ENCODE assay signal across 8 mouse cellular contexts in the genomic region with DNA sequence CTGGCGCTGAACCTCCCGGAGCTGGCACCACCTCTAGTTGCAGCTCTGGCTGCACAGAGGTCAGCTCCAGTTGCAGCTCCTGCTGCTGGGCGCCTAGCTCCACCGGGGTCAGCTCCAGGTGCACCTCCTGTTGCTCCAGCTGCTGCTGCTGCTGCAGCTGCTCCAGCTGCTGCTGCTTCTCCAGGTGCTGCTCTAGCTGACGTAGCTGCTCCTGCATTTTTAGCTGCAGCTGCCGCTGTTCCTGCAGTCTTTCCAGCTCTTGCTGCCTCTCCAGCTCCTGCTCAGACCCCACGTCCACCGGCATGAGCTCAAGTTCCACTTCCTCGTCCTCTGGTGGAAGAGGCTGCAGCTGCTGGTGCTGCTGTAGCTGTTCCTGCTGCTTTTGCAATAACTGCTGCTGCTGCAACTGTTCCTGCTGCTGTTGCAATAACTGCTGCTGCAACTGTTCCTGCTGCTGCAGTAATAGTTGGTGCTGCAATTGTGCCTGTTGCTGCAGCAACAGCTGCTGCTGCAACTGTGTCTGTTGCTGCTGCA. TPM values are rescaled to one million over a fixed set of nuclear protein-coding genes. Genes with fewer than 3 reads are reported as not detected.
DNase-seq lines count a peak whose midpoint lies in the region; ATAC-seq and TF ChIP-seq lines count a peak whose summit lies in the region.
"Had no signal": no experiment of that assay in that cellular context is flagged by ENCODE, and none has a peak within 500 bp of the region (broad histone marks: within the 10 kb centered on the region; RNA-seq: fewer than 3 reads in every experiment).

No protein-coding gene starts in this region.

- no peak for TF ChIP-seq CTCF in liver, embryonic 14.5 days (IDR thresholded peaks at IDR 0.05; ENCODE audit: low read depth)

- peak overlapping the region; percentile 7; the same call in 1 of the 2 replicates for H3K9ac ChIP-seq in lung, embryonic 16.5 days (ENCODE audit: low read length)
- H3K9ac ChIP-seq in liver, embryonic 14.5 days (replicated peaks) = no peak overlapping the region
- H3K9ac ChIP-seq in stomach, embryonic 16.5 days (ENCODE audit: low read length) = peak overlapping the region; percentile 35; the same call in 1 of the 2 replicates

- WGBS in lung, embryonic 16.5 days = 6% methylated on average over 9 of the region's 9 CpGs
- WGBS in liver, embryonic 14.5 days (ENCODE audit: insufficient replicate concordance) = 11% methylated on average over 9 of the region's 9 CpGs
- 15% methylated on average over 9 of the region's 9 CpGs for WGBS in stomach, embryonic 16.5 days

- H3K27ac ChIP-seq in lung, embryonic 16.5 days (ENCODE audit: low read length) = no peak overlapping the region
- no peak overlapping the region for H3K27ac ChIP-seq in liver, embryonic 14.5 days
- H3K27ac ChIP-seq in stomach, embryonic 16.5 days (ENCODE audit: low read length) = no peak overlapping the region

- H3K4me1 ChIP-seq in lung, embryonic 16.5 days (replicated peaks; ENCODE audit: control insufficient read depth, insufficient read depth, low read length) = peaks cover 12% of the 10 kb centered on the region
- H3K4me1 ChIP-seq in liver, embryonic 14.5 days (replicated peaks; ENCODE audit: control insufficient read depth in 2 of 2, insufficient read depth in 2 of 2, low read length in 1 of 2) = no peaks in the 10 kb centered on the region
- peaks cover 9% of the 10 kb centered on the region for H3K4me1 ChIP-seq in stomach, embryonic 16.5 days (ENCODE audit: control insufficient read depth, insufficient read depth, low read length)

- peaks cover 65% of the 10 kb centered on the region for H3K27me3 ChIP-seq in lung, embryonic 16.5 days (ENCODE audit: control insufficient read depth, insufficient read depth, low read depth, low read length)
- H3K27me3 ChIP-seq in liver, embryonic 14.5 days (ENCODE audit: control insufficient read depth, insufficient read depth, low read length) = peaks cover 52% of the 10 kb centered on the region
- peaks cover 67% of the 10 kb centered on the region for H3K27me3 ChIP-seq in stomach, embryonic 16.5 days (ENCODE audit: control insufficient read depth, insufficient read depth, low read length)

- DNase-seq in lung, postnatal 10 days = no peak
- no peak for DNase-seq in liver, embryonic 14.5 days (ENCODE audit: low read depth in 3 of 3, low spot score in 3 of 3)
- no peak for DNase-seq in layer of hippocampus, adult 9-11 months
- no peak for DNase-seq in layer of hippocampus, adult 18-20 months (ENCODE audit: low spot score in 2 of 2)
- DNase-seq: kidney, adult 11 months had no signal

- H3K4me2 ChIP-seq in lung, embryonic 16.5 days (ENCODE audit: low read depth, low read length) = peak overlapping the region; percentile 51; the same call in 1 of the 2 replicates
- peak overlapping the region; percentile 45 for H3K4me2 ChIP-seq in liver, embryonic 14.5 days (ENCODE audit: low read depth)
- H3K4me2 ChIP-seq in stomach, embryonic 16.5 days (ENCODE audit: low read depth, low read length) = peak overlapping the region; percentile 46

- H3K36me3 ChIP-seq in lung, embryonic 16.5 days (ENCODE audit: control insufficient read depth, insufficient read depth, low read length) = no peaks in the 10 kb centered on the region
- H3K36me3 ChIP-seq in liver, embryonic 14.5 days (replicated peaks; ENCODE audit: control insufficient read depth, insufficient read depth, low read depth) = no peaks in the 10 kb centered on the region
- H3K36me3 ChIP-seq in stomach, embryonic 16.5 days (ENCODE audit: control insufficient read depth, insufficient read depth, low read length) = no peaks in the 10 kb centered on the region

- no peaks in the 10 kb centered on the region for H3K9me3 ChIP-seq in lung, embryonic 16.5 days (ENCODE audit: control insufficient read depth, low read length)
- H3K9me3 ChIP-seq in liver, embryonic 14.5 days (ENCODE audit: control insufficient read depth, low read length) = no peaks in the 10 kb centered on the region
- H3K9me3 ChIP-seq in stomach, embryonic 16.5 days (replicated peaks; ENCODE audit: control insufficient read depth, low read length) = no peaks in the 10 kb centered on the region

- no peak for TF ChIP-seq EP300 in liver, embryonic 14.5 days (IDR thresholded peaks at IDR 0.05; ENCODE audit: low read depth)

- peak overlapping the region; percentile 36 for H3K4me3 ChIP-seq in lung, embryonic 16.5 days (ENCODE audit: low read length)
- H3K4me3 ChIP-seq in liver, embryonic 14.5 days (ENCODE audit: insufficient read depth in 1 of 2, low read depth in 2 of 2, low read length in 2 of 2) = no peak overlapping the region
- H3K4me3 ChIP-seq in stomach, embryonic 16.5 days (replicated peaks; ENCODE audit: low read length) = peak overlapping the region; percentile 31

- no peak for ATAC-seq in lung, embryonic 16.5 days (ENCODE audit: low read depth)
- peak; percentile 69 for ATAC-seq in granulocyte monocyte progenitor cell, adult 5-6 weeks (replicated peaks; ENCODE audit: poor library complexity, severe bottlenecking)
- no peak for ATAC-seq in liver, embryonic 14.5 days (ENCODE audit: insufficient read depth)
- ATAC-seq in stomach, embryonic 16.5 days (ENCODE audit: insufficient read depth, low FRiP score) = no peak

RNA-seq across cellular contexts. Expression of gene Zfp853, which starts 5.0 kb away (rescaled TPM):
- 0.05 TPM in 1 of 2 replicates, not detected in the other for polyA plus RNA-seq in lung, embryonic 16.5 days (2015; fragmentation: Nextera tagmentation; extraction: Ambion mirVana)
- not detected in 2 replicates for total RNA-seq in granulocyte monocyte progenitor cell, adult 5-6 weeks (2014; fragmentation: Nextera tagmentation)
- total RNA-seq in granulocyte monocyte progenitor cell, adult 5-6 weeks (2017) = not detected in 2 replicates
- polyA plus RNA-seq in liver, embryonic 14.5 days (2012; rRNA removed) = 0.10 and 0.11 TPM in 2 replicates
- not detected in 2 replicates for polyA plus RNA-seq in liver, embryonic 14.5 days (2014; fragmentation: Nextera tagmentation; extraction: Ambion mirVana)
- 0.10 TPM in 1 of 2 replicates, not detected in the other for polyA plus RNA-seq in stomach, embryonic 16.5 days (2015; fragmentation: Nextera tagmentation; extraction: Ambion mirVana)
- total RNA-seq in layer of hippocampus, adult 18-20 months (2021) = 1 to 10 TPM; 4.1 to 4.2 TPM

RNA-seq across cellular contexts. Expression of gene Zfp316, which starts 18.6 kb away (rescaled TPM):
- polyA plus RNA-seq in lung, embryonic 16.5 days (2015; fragmentation: Nextera tagmentation; extraction: Ambion mirVana) = 0.92 and 1.2 TPM in 2 replicates
- 2.8 and 3.5 TPM in 2 replicates for total RNA-seq in granulocyte monocyte progenitor cell, adult 5-6 weeks (2014; fragmentation: Nextera tagmentation)
- total RNA-seq in granulocyte monocyte progenitor cell, adult 5-6 weeks (2017) = 2.7 and 3.5 TPM in 2 replicates
- polyA plus RNA-seq in liver, embryonic 14.5 days (2012; rRNA removed) = 0.28 and 0.33 TPM in 2 replicates
- 0.05 and 0.10 TPM in 2 replicates for polyA plus RNA-seq in liver, embryonic 14.5 days (2014; fragmentation: Nextera tagmentation; extraction: Ambion mirVana)
- 0.60 and 0.74 TPM in 2 replicates for polyA plus RNA-seq in stomach, embryonic 16.5 days (2015; fragmentation: Nextera tagmentation; extraction: Ambion mirVana)
- 10 to 100 TPM; 23.7 to 24.7 TPM for total RNA-seq in layer of hippocampus, adult 18-20 months (2021)

RNA-seq across cellular contexts. Expression of gene E130309D02Rik, which starts 26.7 kb away (rescaled TPM):
- polyA plus RNA-seq in lung, embryonic 16.5 days (2015; fragmentation: Nextera tagmentation; extraction: Ambion mirVana) = 32.3 and 33.0 TPM in 2 replicates
- 40.5 and 47.3 TPM in 2 replicates for total RNA-seq in granulocyte monocyte progenitor cell, adult 5-6 weeks (2014; fragmentation: Nextera tagmentation)
- 16.5 and 22.4 TPM in 2 replicates for total RNA-seq in granulocyte monocyte progenitor cell, adult 5-6 weeks (2017)
- 12.7 and 14.1 TPM in 2 replicates for polyA plus RNA-seq in liver, embryonic 14.5 days (2012; rRNA removed)
- 13.7 and 17.2 TPM in 2 replicates for polyA plus RNA-seq in liver, embryonic 14.5 days (2014; fragmentation: Nextera tagmentation; extraction: Ambion mirVana)
- 24.4 and 26.1 TPM in 2 replicates for polyA plus RNA-seq in stomach, embryonic 16.5 days (2015; fragmentation: Nextera tagmentation; extraction: Ambion mirVana)
- total RNA-seq in layer of hippocampus, adult 18-20 months (2021) = 10 to 100 TPM; 26.3 to 26.5 TPM

RNA-seq across cellular contexts. Expression of gene Zdhhc4, which starts 40.6 kb away (rescaled TPM):
- polyA plus RNA-seq in lung, embryonic 16.5 days (2015; fragmentation: Nextera tagmentation; extraction: Ambion mirVana) = 72.7 and 79.2 TPM in 2 replicates
- total RNA-seq in granulocyte monocyte progenitor cell, adult 5-6 weeks (2014; fragmentation: Nextera tagmentation) = 57.9 and 81.0 TPM in 2 replicates
- 38.5 and 49.2 TPM in 2 replicates for total RNA-seq in granulocyte monocyte progenitor cell, adult 5-6 weeks (2017)
- polyA plus RNA-seq in liver, embryonic 14.5 days (2012; rRNA removed) = 16.4 and 19.3 TPM in 2 replicates
- polyA plus RNA-seq in liver, embryonic 14.5 days (2014; fragmentation: Nextera tagmentation; extraction: Ambion mirVana) = 24.5 and 25.9 TPM in 2 replicates
- polyA plus RNA-seq in stomach, embryonic 16.5 days (2015; fragmentation: Nextera tagmentation; extraction: Ambion mirVana) = 63.6 and 71.9 TPM in 2 replicates
- 10 to 100 TPM; 46.2 to 51.5 TPM for total RNA-seq in layer of hippocampus, adult 18-20 months (2021)

RNA-seq across cellular contexts. Expression of gene Zfp12, which starts 53.5 kb away (rescaled TPM):
- 13.0 and 13.9 TPM in 2 replicates for polyA plus RNA-seq in lung, embryonic 16.5 days (2015; fragmentation: Nextera tagmentation; extraction: Ambion mirVana)
- total RNA-seq in granulocyte monocyte progenitor cell, adult 5-6 weeks (2014; fragmentation: Nextera tagmentation) = 7.6 and 8.6 TPM in 2 replicates
- 10.6 and 12.6 TPM in 2 replicates for total RNA-seq in granulocyte monocyte progenitor cell, adult 5-6 weeks (2017)
- 2.3 and 2.6 TPM in 2 replicates for polyA plus RNA-seq in liver, embryonic 14.5 days (2012; rRNA removed)
- polyA plus RNA-seq in liver, embryonic 14.5 days (2014; fragmentation: Nextera tagmentation; extraction: Ambion mirVana) = 1.8 and 2.3 TPM in 2 replicates
- 11.3 and 12.9 TPM in 2 replicates for polyA plus RNA-seq in stomach, embryonic 16.5 days (2015; fragmentation: Nextera tagmentation; extraction: Ambion mirVana)
- 10 to 100 TPM; 31.6 to 36.7 TPM for total RNA-seq in layer of hippocampus, adult 18-20 months (2021)

Comparison
In these comparisons a context has a peak if more than half of its experiments do, and no peak if none do; other contexts are left out.
1. H3K4me3 ChIP-seq: peak in lung, embryonic 16.5 days (single experiment) and stomach, embryonic 16.5 days (single experiment); none in liver, embryonic 14.5 days (0 of 2).
2. Peak in every context shown above with its lines, with median percentiles within 50 percentile points of each other: H3K4me2 ChIP-seq.